In genomic region chr14:45452861-45453512, GRCm38 (mm10) we compare ENCODE assay signal across 8 mouse cellular contexts. TPM values are rescaled to one million over a fixed set of nuclear protein-coding genes. Genes with fewer than 3 reads are reported as not detected.
DNase-seq lines count a peak whose midpoint lies in the region; ATAC-seq and TF ChIP-seq lines count a peak whose summit lies in the region.

No protein-coding gene starts in this region.

- peak; percentile 55 for DNase-seq in G1E (ENCODE audit: low spot score)
- DNase-seq in cerebellum, adult 18-20 months: peak; percentile 31 to 33
- peak; percentile 43 to 57 for DNase-seq in heart, postnatal 36 days
- DNase-seq in limb, embryonic 14.5 days (ENCODE audit: low spot score): no peak
- no peak for DNase-seq in layer of hippocampus, postnatal 10 days (ENCODE audit: low spot score in 2 of 2)
- no peak for DNase-seq in midbrain, postnatal 0 days (ENCODE audit: low spot score)
- no peak for DNase-seq in adrenal gland, adult 18-20 months (ENCODE audit: low spot score in 2 of 2)

- no peak overlapping the region for H3K4me2 ChIP-seq in limb, embryonic 14.5 days (replicated peaks; ENCODE audit: low read depth, low read length, severe bottlenecking)
- H3K4me2 ChIP-seq in midbrain, postnatal 0 days (ENCODE audit: low read depth, low read length, poor library complexity, severe bottlenecking): no peak overlapping the region

- TF ChIP-seq CTCF in G1E (IDR thresholded peaks at IDR 0.05; ENCODE audit: low read depth, low read length): no peak
- no peak for TF ChIP-seq CTCF in midbrain, postnatal 0 days (IDR thresholded peaks at IDR 0.05)

- no peaks in the 10 kb centered on the region for H3K36me3 ChIP-seq in G1E (replicated peaks)
- peaks cover 4% of the 10 kb centered on the region; the same call in 1 of the 2 replicates for H3K36me3 ChIP-seq in limb, embryonic 14.5 days (ENCODE audit: control insufficient read depth, insufficient read depth, low read length)
- H3K36me3 ChIP-seq in midbrain, postnatal 0 days (ENCODE audit: insufficient read depth, low read length): 0 out of 2 replicates have a peak, but pooled peaks cover under 1% of the 10 kb centered on the region

- TF ChIP-seq POLR2A in limb, embryonic 14.5 days (IDR thresholded peaks at IDR 0.05; ENCODE audit: borderline replicate concordance, extremely low read depth, insufficient read depth, insufficient read length): no peak

- ATAC-seq in G1E (ENCODE audit: extremely low read depth, insufficient number of reproducible peaks, low FRiP score, poor library complexity, severe bottlenecking): peak; percentile 86
- no peak for ATAC-seq in limb, embryonic 14.5 days (ENCODE audit: low FRiP score, low read depth)
- ATAC-seq in midbrain, postnatal 0 days (ENCODE audit: low FRiP score): no peak
- ATAC-seq in megakaryocyte-erythroid progenitor cell, adult 5-6 weeks (replicated peaks; ENCODE audit: low FRiP score, low TSS enrichment, poor library complexity, severe bottlenecking): no peak

- no peak overlapping the region; the same call in 1 of the 2 replicates for H3K4me3 ChIP-seq in G1E (ENCODE audit: low read depth, low read length)
- H3K4me3 ChIP-seq in limb, embryonic 14.5 days (replicated peaks; ENCODE audit: low read length): no peak overlapping the region
- no peak overlapping the region for H3K4me3 ChIP-seq in midbrain, postnatal 0 days (ENCODE audit: low read depth, low read length)

- H3K9me3 ChIP-seq in G1E (replicated peaks): no peaks in the 10 kb centered on the region
- no peaks in the 10 kb centered on the region for H3K9me3 ChIP-seq in limb, embryonic 14.5 days (ENCODE audit: control insufficient read depth, low read length)
- H3K9me3 ChIP-seq in midbrain, postnatal 0 days (ENCODE audit: low read length): no peaks in the 10 kb centered on the region

- peak overlapping the region; percentile 36; the same call in 1 of the 2 replicates for H3K9ac ChIP-seq in limb, embryonic 14.5 days (ENCODE audit: low read depth, low read length, severe bottlenecking)
- no peak overlapping the region for H3K9ac ChIP-seq in midbrain, postnatal 0 days (replicated peaks; ENCODE audit: low read length, poor library complexity, severe bottlenecking)

- intact Hi-C loops in heart, postnatal 36 days (cut with DNase I): no loop called here

- H3K27ac ChIP-seq in limb, embryonic 14.5 days (replicated peaks; ENCODE audit: low read depth, low read length): no peak overlapping the region
- no peak overlapping the region for H3K27ac ChIP-seq in midbrain, postnatal 0 days (ENCODE audit: low read depth, low read length)

- 26% methylated on average over 11 of the region's 11 CpGs for WGBS in limb, embryonic 14.5 days
- 49% methylated on average over 11 of the region's 11 CpGs for WGBS in midbrain, postnatal 0 days

- peaks cover 74% of the 10 kb centered on the region for H3K4me1 ChIP-seq in G1E (ENCODE audit: insufficient read depth, low read depth, low read length)
- H3K4me1 ChIP-seq in limb, embryonic 14.5 days (ENCODE audit: control insufficient read depth, insufficient read depth, low read length): peaks cover 4% of the 10 kb centered on the region
- peaks cover 13% of the 10 kb centered on the region for H3K4me1 ChIP-seq in midbrain, postnatal 0 days (ENCODE audit: insufficient read depth, low read length)

- H3K27me3 ChIP-seq in G1E (ENCODE audit: insufficient read depth, low read length): no peaks in the 10 kb centered on the region
- H3K27me3 ChIP-seq in limb, embryonic 14.5 days (ENCODE audit: control insufficient read depth, insufficient read depth, low read length): no peaks in the 10 kb centered on the region
- no peaks in the 10 kb centered on the region for H3K27me3 ChIP-seq in midbrain, postnatal 0 days (ENCODE audit: insufficient read depth, low read length)

RNA-seq across cellular contexts. Expression of gene Gnpnat1, which starts 48.3 kb away (rescaled TPM):
- total RNA-seq in G1E (2014; fragmentation: Nextera tagmentation) (35.2 and 38.5 TPM in 2 replicates), G1E (2017) (20.2 and 20.9 TPM in 2 replicates)
- polyA plus RNA-seq in G1E (2012): 4.8 and 6.2 TPM in 2 replicates
- total RNA-seq in heart, postnatal 36 days (2021): 10 to 100 TPM; 10.7 to 13.6 TPM
- 19.8 and 20.4 TPM in 2 replicates for polyA plus RNA-seq in limb, embryonic 14.5 days (2012; rRNA removed)
- 46.5 and 46.9 TPM in 2 replicates for polyA plus RNA-seq in limb, embryonic 14.5 days (2014; fragmentation: Nextera tagmentation; extraction: Ambion mirVana)
- 10 to 100 TPM; 14.9 to 15.9 TPM for total RNA-seq in layer of hippocampus, postnatal 10 days (2021)
- 17.6 and 26.2 TPM in 2 replicates for total RNA-seq in midbrain, postnatal 0 days (2014; rRNA removed)
- polyA plus RNA-seq in midbrain, postnatal 0 days (2015; fragmentation: Nextera tagmentation; extraction: Ambion mirVana): 19.1 and 23.5 TPM in 2 replicates
- total RNA-seq in adrenal gland, adult 18-20 months (2021): 10 to 100 TPM; 29.3 to 35.8 TPM
- total RNA-seq in megakaryocyte-erythroid progenitor cell, adult 5-6 weeks (2014; fragmentation: Nextera tagmentation): 11.8 and 21.3 TPM in 2 replicates
- total RNA-seq in megakaryocyte-erythroid progenitor cell, adult 5-6 weeks (2017): 14.5 and 23.6 TPM in 2 replicates

Comparison
In these comparisons a context has a peak if more than half of its experiments do, and no peak if none do; other contexts are left out.
1. DNase-seq: peak in G1E (single experiment), cerebellum, adult 18-20 months (2 of 2) and heart, postnatal 36 days (2 of 2); none in limb, embryonic 14.5 days (single experiment), layer of hippocampus, postnatal 10 days (0 of 2), midbrain, postnatal 0 days (single experiment) and adrenal gland, adult 18-20 months (0 of 2).